10 mouse cellular contexts compared by ENCODE assay signal in the genomic region with DNA sequence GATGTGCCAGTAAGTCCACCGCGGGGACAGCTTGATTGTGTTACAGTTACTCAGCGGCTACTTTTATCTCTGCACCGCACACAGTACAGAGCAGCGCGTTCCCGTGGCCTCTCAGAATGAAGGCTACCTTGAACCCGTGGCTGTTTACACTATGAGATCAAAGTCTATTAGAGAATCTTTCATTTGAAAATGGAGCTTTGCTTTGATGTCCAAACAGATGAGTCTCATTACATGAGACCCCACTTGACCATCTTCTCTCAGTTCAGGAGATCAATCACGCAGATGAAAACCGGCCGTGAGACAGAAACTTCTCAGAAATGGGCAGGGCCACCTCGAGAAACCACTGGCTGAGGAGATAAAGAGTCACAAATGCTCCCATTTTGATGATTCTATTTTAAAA. TPM values are rescaled to one million over a fixed set of nuclear protein-coding genes. Genes with fewer than 3 reads are reported as not detected.
DNase-seq lines count a peak whose midpoint lies in the region; ATAC-seq and TF ChIP-seq lines count a peak whose summit lies in the region.
"Had no signal": no experiment of that assay in that cellular context is flagged by ENCODE, and none has a peak within 500 bp of the region (broad histone marks: within the 10 kb centered on the region; RNA-seq: fewer than 3 reads in every experiment).

No protein-coding gene starts in this region.

- peak; percentile 13 for DNase-seq in forebrain, embryonic 14.5 days (ENCODE audit: low spot score)
- DNase-seq in lung, postnatal 0 days (ENCODE audit: low spot score), result no peak
- DNase-seq in lung, postnatal 14 days, result no peak
- peak; percentile 40 for DNase-seq in limb, embryonic 11.5 days (ENCODE audit: low spot score)
- no peak for DNase-seq in left cerebral cortex, postnatal 36 days (ENCODE audit: low spot score in 2 of 2)
- no peak for DNase-seq in MN1 (ENCODE audit: low spot score)

- no peaks in the 10 kb centered on the region for H3K4me1 ChIP-seq in forebrain, embryonic 14.5 days (ENCODE audit: control insufficient read depth, insufficient read depth, low read length)
- no peaks in the 10 kb centered on the region; the same call in 1 of the 2 replicates for H3K4me1 ChIP-seq in forebrain, embryonic 12.5 days
- no peaks in the 10 kb centered on the region for H3K4me1 ChIP-seq in lung, postnatal 0 days (ENCODE audit: insufficient read depth, low read depth, low read length)
- H3K4me1 ChIP-seq in limb, embryonic 11.5 days (ENCODE audit: control insufficient read depth, insufficient read depth, low read length), result peaks cover 14% of the 10 kb centered on the region; the same call in 1 of the 2 replicates
- H3K4me1 ChIP-seq in stomach, embryonic 16.5 days (ENCODE audit: control insufficient read depth, insufficient read depth, low read length), result no peaks in the 10 kb centered on the region; the same call in 1 of the 2 replicates

- TF ChIP-seq EP300 in lung, postnatal 0 days (IDR thresholded peaks at IDR 0.05), result no peak

- no peak overlapping the region for H3K9ac ChIP-seq in forebrain, embryonic 14.5 days (ENCODE audit: low read length)
- no peak overlapping the region for H3K9ac ChIP-seq in forebrain, embryonic 12.5 days
- H3K9ac ChIP-seq in lung, postnatal 0 days (replicated peaks; ENCODE audit: low read depth), result no peak overlapping the region
- H3K9ac ChIP-seq in limb, embryonic 11.5 days (ENCODE audit: low read length), result no peak overlapping the region
- no peak overlapping the region for H3K9ac ChIP-seq in stomach, embryonic 16.5 days (ENCODE audit: low read length)

- H3K4me3 ChIP-seq in forebrain, embryonic 14.5 days (ENCODE audit: low read depth, low read length), result no peak overlapping the region
- H3K4me3 ChIP-seq in forebrain, embryonic 12.5 days (replicated peaks), result no peak overlapping the region
- H3K4me3 ChIP-seq in lung, postnatal 0 days (ENCODE audit: low read depth, low read length), result no peak overlapping the region
- no peak overlapping the region for H3K4me3 ChIP-seq in limb, embryonic 11.5 days (ENCODE audit: low read depth, low read length)
- H3K4me3 ChIP-seq in stomach, embryonic 16.5 days (replicated peaks; ENCODE audit: low read length), result no peak overlapping the region

- H3K27me3 ChIP-seq in forebrain, embryonic 14.5 days (replicated peaks; ENCODE audit: control insufficient read depth, insufficient read depth, low read length), result no peaks in the 10 kb centered on the region
- no peaks in the 10 kb centered on the region for H3K27me3 ChIP-seq in forebrain, embryonic 12.5 days
- no peaks in the 10 kb centered on the region for H3K27me3 ChIP-seq in lung, postnatal 0 days (replicated peaks; ENCODE audit: insufficient read depth, low read length)
- H3K27me3 ChIP-seq in limb, embryonic 11.5 days (ENCODE audit: control insufficient read depth, insufficient read depth, low read length), result no peaks in the 10 kb centered on the region
- H3K27me3 ChIP-seq in stomach, embryonic 16.5 days (ENCODE audit: control insufficient read depth, insufficient read depth, low read length), result no peaks in the 10 kb centered on the region

- TF ChIP-seq CTCF in lung, postnatal 0 days (IDR thresholded peaks at IDR 0.05), result no peak

- no peak overlapping the region; the same call in 1 of the 2 replicates for H3K4me2 ChIP-seq in forebrain, embryonic 14.5 days (ENCODE audit: low read length)
- no peak overlapping the region for H3K4me2 ChIP-seq in forebrain, embryonic 12.5 days
- H3K4me2 ChIP-seq in lung, postnatal 0 days (replicated peaks; ENCODE audit: low read depth, low read length), result peak overlapping the region; percentile 64
- H3K4me2 ChIP-seq in limb, embryonic 11.5 days (ENCODE audit: low read depth, severe bottlenecking), result no peak overlapping the region
- peak overlapping the region; percentile 88 for H3K4me2 ChIP-seq in stomach, embryonic 16.5 days (ENCODE audit: low read depth, low read length)

- intact Hi-C loops in left cerebral cortex, postnatal 36 days (cut with DNase I), result loop anchor here (2.0 to 10.0 kb wide), 2 partner anchors 112 to 474 kb away; no protein-coding TSS in a partner anchor

- no peaks in the 10 kb centered on the region for H3K9me3 ChIP-seq in forebrain, embryonic 14.5 days (replicated peaks; ENCODE audit: control insufficient read depth, low read length)
- H3K9me3 ChIP-seq in forebrain, embryonic 12.5 days, result no peaks in the 10 kb centered on the region
- no peaks in the 10 kb centered on the region for H3K9me3 ChIP-seq in lung, postnatal 0 days (ENCODE audit: low read length)
- no peaks in the 10 kb centered on the region for H3K9me3 ChIP-seq in limb, embryonic 11.5 days (ENCODE audit: control insufficient read depth, low read length)
- H3K9me3 ChIP-seq in stomach, embryonic 16.5 days (replicated peaks; ENCODE audit: control insufficient read depth, low read length), result no peaks in the 10 kb centered on the region

- H3K27ac ChIP-seq in forebrain, embryonic 14.5 days (ENCODE audit: low read depth, low read length), result no peak overlapping the region
- H3K27ac ChIP-seq in forebrain, embryonic 12.5 days, result no peak overlapping the region
- no peak overlapping the region for H3K27ac ChIP-seq in lung, postnatal 0 days (ENCODE audit: low read length)
- no peak overlapping the region for H3K27ac ChIP-seq in limb, embryonic 11.5 days (replicated peaks; ENCODE audit: low read depth, low read length)
- no peak overlapping the region for H3K27ac ChIP-seq in stomach, embryonic 16.5 days (ENCODE audit: low read length)
- H3K27ac ChIP-seq: macrophage had no signal

- 69% methylated on average over 12 of the region's 12 CpGs for WGBS in forebrain, embryonic 14.5 days
- 69% methylated on average over 12 of the region's 12 CpGs for whole genome bisulfite sequencing in forebrain, embryonic 12.5 days
- 17% methylated on average over 12 of the region's 12 CpGs for WGBS in lung, postnatal 0 days
- WGBS in limb, embryonic 11.5 days, result 17% methylated on average over 12 of the region's 12 CpGs
- WGBS in stomach, embryonic 16.5 days, result 30% methylated on average over 12 of the region's 12 CpGs

- H3K36me3 ChIP-seq in forebrain, embryonic 14.5 days (ENCODE audit: control insufficient read depth, insufficient read depth, low read length), result no peaks in the 10 kb centered on the region
- H3K36me3 ChIP-seq in forebrain, embryonic 12.5 days (replicated peaks), result no peaks in the 10 kb centered on the region
- no peaks in the 10 kb centered on the region for H3K36me3 ChIP-seq in lung, postnatal 0 days (ENCODE audit: insufficient read depth, low read length)
- H3K36me3 ChIP-seq in limb, embryonic 11.5 days (ENCODE audit: control insufficient read depth, insufficient read depth, low read length), result no peaks in the 10 kb centered on the region
- H3K36me3 ChIP-seq in stomach, embryonic 16.5 days (ENCODE audit: control insufficient read depth, insufficient read depth, low read length), result no peaks in the 10 kb centered on the region

- peak; percentile 45; the same call in 1 of the 2 replicates for ATAC-seq in forebrain, embryonic 14.5 days
- no peak for ATAC-seq in forebrain, embryonic 12.5 days (ENCODE audit: low FRiP score)
- ATAC-seq in lung, postnatal 0 days, result no peak
- no peak for ATAC-seq in limb, embryonic 11.5 days (ENCODE audit: insufficient number of reproducible peaks, low FRiP score, low TSS enrichment, low read depth)
- ATAC-seq in stomach, embryonic 16.5 days (ENCODE audit: insufficient read depth, low FRiP score), result no peak

RNA-seq across cellular contexts. Expression of gene Gfral, which starts 23.8 kb away (rescaled TPM):
- polyA plus RNA-seq in forebrain, embryonic 14.5 days (2014; fragmentation: Nextera tagmentation; extraction: Ambion mirVana), result not detected in 2 replicates
- not detected in 2 replicates for polyA plus RNA-seq in forebrain, embryonic 12.5 days (2016; fragmentation: Nextera tagmentation; extraction: Ambion mirVana)
- polyA plus RNA-seq in lung, postnatal 0 days (2015; fragmentation: Nextera tagmentation; extraction: Ambion mirVana), result not detected in 2 replicates
- not detected in 2 replicates for polyA plus RNA-seq in limb, embryonic 11.5 days (2014; fragmentation: Nextera tagmentation; extraction: Ambion mirVana)
- not detected in 2 replicates for polyA plus RNA-seq in stomach, embryonic 16.5 days (2015; fragmentation: Nextera tagmentation; extraction: Ambion mirVana)
- total RNA-seq in left cerebral cortex, postnatal 36 days (2021), result not detected
- total RNA-seq: hematopoietic stem cell, adult 5-6 weeks had no signal
- polyA plus RNA-seq: macrophage had no signal

Comparison
In these comparisons a context has a peak if more than half of its experiments do, and no peak if none do; other contexts are left out.
1. DNase-seq: peak in forebrain, embryonic 14.5 days (single experiment) and limb, embryonic 11.5 days (single experiment); none in lung, postnatal 0 days (single experiment), lung, postnatal 14 days (single experiment), left cerebral cortex, postnatal 36 days (0 of 2) and MN1 (single experiment).
2. H3K4me2 ChIP-seq: peak in lung, postnatal 0 days (single experiment) and stomach, embryonic 16.5 days (single experiment); none in forebrain, embryonic 14.5 days (single experiment), forebrain, embryonic 12.5 days (single experiment) and limb, embryonic 11.5 days (single experiment).